Mouse (Mus musculus) cerebellum, adult (tissue): Measurements from ENCODE around the gene Rgmb.

Experiments
- ATAC-seq: cut with Nextera tagmentation; 2 replicates; pipeline ENCODE4 v1.9.2; 2017; ENCODE audit warnings: mild to moderate bottlenecking, moderate library complexity, mixed read lengths; ENCODE audit not compliant: insufficient number of reproducible peaks, low FRiP score, low TSS enrichment

The Rgmb gene

DNA sequence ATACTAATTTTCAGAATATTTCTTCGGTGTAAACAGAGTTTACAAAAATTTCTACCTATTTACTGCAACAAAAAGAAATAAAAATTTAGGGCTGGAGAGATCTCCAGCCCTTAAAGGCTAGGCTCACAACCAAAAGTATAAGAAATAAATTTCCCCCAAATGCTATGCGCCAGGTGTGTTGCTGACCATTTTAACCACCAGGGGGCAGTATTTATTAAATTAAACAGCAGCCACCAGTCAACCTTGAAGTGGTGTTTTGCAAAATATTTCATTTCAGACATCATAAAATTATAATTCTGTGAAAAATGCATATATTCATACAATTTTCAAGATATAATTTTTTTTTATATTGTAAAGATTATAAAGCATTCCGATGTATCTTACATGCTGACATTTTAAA is 43.8 kb downstream of the Rgmb start:
- ATAC-seq, result no peak

DNA sequence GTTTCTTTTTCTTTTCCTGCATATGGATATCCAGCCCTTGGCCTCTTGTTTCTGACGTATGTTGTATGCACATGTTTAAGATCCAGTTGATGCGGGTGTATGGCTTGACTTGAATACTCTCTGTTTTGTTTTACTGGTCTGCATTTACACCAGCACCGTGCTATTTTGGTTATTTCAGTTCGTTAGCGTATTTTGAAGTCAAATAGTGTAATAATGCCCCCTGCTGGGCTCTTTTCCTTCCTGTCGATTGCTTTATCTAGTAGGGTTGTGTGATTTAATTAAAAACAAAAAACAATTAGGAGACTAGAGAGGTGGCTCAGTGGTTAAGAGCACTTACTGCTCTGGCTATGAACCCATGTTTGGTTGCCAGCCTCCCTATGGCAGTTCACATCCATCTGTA is 52.9 kb downstream of the Rgmb start:
- ATAC-seq, result no peak

- no peak for ATAC-seq
Observed at GRCm38 (mm10) chr17:15776349-15776748, 54.5 kb downstream of the Rgmb start.

DNA sequence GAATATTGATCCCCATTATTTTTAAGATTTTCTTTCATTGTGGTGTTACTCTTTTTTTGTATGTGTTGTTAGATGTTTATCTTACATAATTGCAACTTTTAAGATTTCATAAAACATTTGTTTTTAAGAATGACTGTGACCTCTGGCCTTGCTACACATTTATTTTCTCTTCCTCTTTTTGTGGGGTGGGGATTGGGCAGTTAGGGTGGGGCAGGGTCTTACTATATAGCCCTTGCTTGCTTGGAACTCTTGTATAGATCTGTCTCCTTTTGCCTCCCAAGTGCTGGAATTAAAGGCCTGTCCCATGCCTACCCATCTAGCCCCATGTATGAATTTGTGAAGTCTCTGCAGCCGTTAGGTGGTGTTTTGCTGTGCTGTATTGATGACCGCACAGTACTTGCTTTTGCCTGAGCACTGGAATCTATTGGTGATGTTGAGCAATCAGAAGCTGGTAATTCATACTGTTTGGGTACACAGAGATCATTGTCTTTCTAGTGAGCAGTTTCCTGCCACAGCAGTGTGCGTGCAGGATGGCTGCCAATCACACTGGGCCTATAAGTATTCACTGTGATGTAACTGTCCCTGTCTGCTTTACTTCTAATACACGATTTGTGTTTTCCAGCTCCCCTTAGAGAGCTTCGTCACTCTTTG is 56.1 kb downstream of the Rgmb start:
- no peak for ATAC-seq

GRCm38 (mm10) chr17:15773956-15774355 is 56.9 kb downstream of the Rgmb start:
- ATAC-seq, result no peak

- ATAC-seq, result no peak
Observed at GRCm38 (mm10) chr17:15769081-15769724, 61.6 kb downstream of the Rgmb start.

- no peak for ATAC-seq
Observed at GRCm38 (mm10) chr17:15761191-15761590, 69.6 kb downstream of the Rgmb start.
